Mouse (Mus musculus) MEL (cell line): ENCODE results near the gene Itpk1. TPM values are rescaled to one million over a fixed set of nuclear protein-coding genes. Genes with fewer than 3 reads are reported as not detected.

Experiments
- DNase-seq: peaks from one replicate; pipeline ENCODE4 v3.0.0; 2011; ENCODE audit warnings: low read depth, low spot score
- H3K27ac ChIP-seq: 2 replicates; pipeline ENCODE4 v1.5.1; 2012; ENCODE audit warnings: low read depth, mild to moderate bottlenecking, control low read depth, low read length, moderate library complexity; ENCODE audit not compliant: control insufficient read depth
- H3K27me3 ChIP-seq, 2 experiments: fragments of 150-350 bp in 1 of 2; sonication (generic) in 1 of 2; 2 replicates each; pipeline ENCODE4 v1.6.1; 2012; ENCODE audit warnings: low read length in 2 of 2, mild to moderate bottlenecking in 2 of 2, improper control_type of control experiment in 1 of 2, moderate library complexity in 1 of 2; ENCODE audit not compliant: insufficient read depth in 2 of 2, control insufficient read depth in 1 of 2
- H3K36me3 ChIP-seq, 2 experiments: 2 replicates each; pipeline ENCODE4 v1.6.1; 2012 to 2014; ENCODE audit warnings: low read length in 2 of 2, improper control_type of control experiment in 1 of 2, inconsistent platforms in 1 of 2, mild to moderate bottlenecking in 1 of 2; ENCODE audit not compliant: insufficient read depth in 2 of 2, control insufficient read depth in 1 of 2
- H3K4me1 ChIP-seq, 2 experiments: fragments of 150-350 bp in 1 of 2; sonication (generic) in 1 of 2; 2 replicates each; pipeline ENCODE4 v1.6.1; 2012; ENCODE audit warnings: low read length in 2 of 2, improper control_type of control experiment in 1 of 2, mild to moderate bottlenecking in 1 of 2; ENCODE audit not compliant: insufficient read depth in 2 of 2, control insufficient read depth in 1 of 2
- H3K4me3 ChIP-seq, 2 experiments: fragments of 150-350 bp in 1 of 2; sonication (generic) in 1 of 2; 2 replicates each; pipeline ENCODE4 v1.5.1; 2012; ENCODE audit warnings: low read depth in 2 of 2, low read length in 2 of 2, mild to moderate bottlenecking in 2 of 2, moderate library complexity in 2 of 2, control low read depth in 1 of 2, improper control_type of control experiment in 1 of 2; ENCODE audit not compliant: control insufficient read depth in 1 of 2, insufficient read depth in 1 of 2
- H3K79me2 ChIP-seq: 2 replicates; pipeline ENCODE4 v1.6.1; 2012; ENCODE audit warnings: mild to moderate bottlenecking, low read length, moderate library complexity; ENCODE audit not compliant: control insufficient read depth, poor library complexity, insufficient read depth
- H3K9ac ChIP-seq: 2 replicates; pipeline ENCODE4 v1.6.1; 2012; ENCODE audit warnings: low read depth, mild to moderate bottlenecking, control low read depth, low read length, moderate library complexity; ENCODE audit not compliant: control insufficient read depth, poor library complexity, severe bottlenecking
- H3K9me3 ChIP-seq: fragments of 150-350 bp; sonication (generic); replicated peaks from 2 replicates; pipeline ENCODE4 v1.6.1; 2012; ENCODE audit warnings: mild to moderate bottlenecking, low read length, improper control_type of control experiment, moderate library complexity; ENCODE audit not compliant: insufficient read depth
- BHLHE40 ChIP-seq: IDR thresholded peaks from 2 replicates; pipeline ENCODE4 v1.6.1; 2012; ENCODE audit warnings: low read depth, mild to moderate bottlenecking, inconsistent platforms, low read length, improper control_type of control experiment, borderline replicate concordance
- CHD1 ChIP-seq: IDR thresholded peaks from 2 replicates; pipeline ENCODE4 v1.6.1; 2012; ENCODE audit warnings: low read depth, mild to moderate bottlenecking, inconsistent platforms, low read length, improper control_type of control experiment
- CHD2 ChIP-seq: IDR thresholded peaks from 2 replicates; pipeline ENCODE4 v1.6.1; 2011; ENCODE audit warnings: low read length, improper control_type of control experiment
- CTCF ChIP-seq, 3 experiments: IDR thresholded peaks in 2 of 3; conservative IDR thresholded peaks in 1 of 3; 2 replicates each; pipeline ENCODE4 v1.5.1; 2011 to 2012; ENCODE audit warnings: low read length in 3 of 3, low read depth in 2 of 3, mild to moderate bottlenecking in 2 of 3, improper control_type of control experiment in 1 of 3, inconsistent platforms in 1 of 3, mixed read lengths in 1 of 3, moderate library complexity in 1 of 3; ENCODE audit not compliant: control insufficient read depth in 1 of 3, insufficient read depth in 1 of 3, poor library complexity in 1 of 3, severe bottlenecking in 1 of 3
- E2F4 ChIP-seq: IDR thresholded peaks from 2 replicates; pipeline ENCODE4 v1.6.1; 2011; ENCODE audit warnings: low read depth, low read length, improper control_type of control experiment, borderline replicate concordance
- ELF1 ChIP-seq: IDR thresholded peaks from 2 replicates; pipeline ENCODE4 v1.6.1; 2014; ENCODE audit warnings: low read depth, mild to moderate bottlenecking, inconsistent platforms, low read length, improper control_type of control experiment, moderate library complexity
- EP300 ChIP-seq, 2 experiments: IDR thresholded peaks; 2 replicates each; pipeline ENCODE4 v1.6.1; 2011; ENCODE audit warnings: improper control_type of control experiment in 2 of 2, low read length in 2 of 2, low read depth in 1 of 2, mild to moderate bottlenecking in 1 of 2
- ETS1 ChIP-seq: IDR thresholded peaks from 2 replicates; pipeline ENCODE4 v1.6.1; 2012; ENCODE audit warnings: low read depth, mild to moderate bottlenecking, inconsistent platforms, low read length, improper control_type of control experiment, moderate library complexity
- GABPA ChIP-seq: IDR thresholded peaks from 2 replicates; pipeline ENCODE4 v1.6.1; 2012; ENCODE audit warnings: low read depth, mild to moderate bottlenecking, inconsistent platforms, low read length, improper control_type of control experiment, moderate library complexity
- GATA1 ChIP-seq: IDR thresholded peaks from 2 replicates; pipeline ENCODE4 v1.6.1; 2011; ENCODE audit warnings: low read depth, low read length, improper control_type of control experiment
- JUND ChIP-seq: IDR thresholded peaks from 2 replicates; pipeline ENCODE4 v1.6.1; 2011; ENCODE audit warnings: low read depth, mild to moderate bottlenecking, improper control_type of control experiment, low read length
- KAT2A ChIP-seq: conservative IDR thresholded peaks from 2 replicates; pipeline ENCODE4 v1.6.1; 2012; ENCODE audit warnings: low read depth, low read length, improper control_type of control experiment, inconsistent platforms
- MAFK ChIP-seq: IDR thresholded peaks from 2 replicates; pipeline ENCODE4 v1.6.1; 2011; ENCODE audit warnings: low read depth, mild to moderate bottlenecking, low read length, improper control_type of control experiment, borderline replicate concordance
- MAX ChIP-seq: IDR thresholded peaks from 2 replicates; pipeline ENCODE4 v1.6.1; 2011; ENCODE audit warnings: low read length, improper control_type of control experiment
- MAZ ChIP-seq: IDR thresholded peaks from 2 replicates; pipeline ENCODE4 v1.6.1; 2012; ENCODE audit warnings: low read depth, mild to moderate bottlenecking, inconsistent platforms, low read length, improper control_type of control experiment
- MEF2A ChIP-seq: IDR thresholded peaks from 2 replicates; pipeline ENCODE4 v1.6.1; 2014; ENCODE audit warnings: low read depth, mild to moderate bottlenecking, inconsistent platforms, low read length, improper control_type of control experiment; ENCODE audit not compliant: poor library complexity, insufficient replicate concordance, severe bottlenecking; ENCODE audit errors: extremely low read depth
- MXI1 ChIP-seq: IDR thresholded peaks from 2 replicates; pipeline ENCODE4 v1.6.1; 2011; ENCODE audit warnings: mild to moderate bottlenecking, low read depth, low read length, improper control_type of control experiment
- MYB ChIP-seq: IDR thresholded peaks from 2 replicates; pipeline ENCODE4 v1.6.1; 2011; ENCODE audit warnings: mild to moderate bottlenecking, low read depth, low read length, improper control_type of control experiment
- MYC ChIP-seq: IDR thresholded peaks from 2 replicates; pipeline ENCODE4 v1.6.1; 2011; ENCODE audit warnings: low read depth, mild to moderate bottlenecking, low read length, improper control_type of control experiment, moderate library complexity
- NELFE ChIP-seq: IDR thresholded peaks from 2 replicates; pipeline ENCODE4 v1.6.1; 2011; ENCODE audit warnings: low read depth, low read length, improper control_type of control experiment
- NRF1 ChIP-seq: IDR thresholded peaks from 2 replicates; pipeline ENCODE4 v1.6.1; 2014; ENCODE audit warnings: low read depth, mild to moderate bottlenecking, inconsistent platforms, low read length, improper control_type of control experiment, moderate library complexity; ENCODE audit not compliant: poor library complexity, insufficient read depth, severe bottlenecking
- POLR2A ChIP-seq, 2 experiments: IDR thresholded peaks; 2 replicates each; pipeline ENCODE4 v1.6.1; 2011 to 2012; ENCODE audit warnings: low read length in 2 of 2, mild to moderate bottlenecking in 2 of 2, control low read depth in 1 of 2, improper control_type of control experiment in 1 of 2, low read depth in 1 of 2, moderate library complexity in 1 of 2; ENCODE audit not compliant: control insufficient read depth in 1 of 2, insufficient read depth in 1 of 2, poor library complexity in 1 of 2
- POLR2AphosphoS2 ChIP-seq: IDR thresholded peaks from 2 replicates; pipeline ENCODE4 v1.6.1; 2011; ENCODE audit warnings: low read length, improper control_type of control experiment
- POLR2AphosphoS5 ChIP-seq: IDR thresholded peaks from 2 replicates; pipeline ENCODE4 v1.6.1; 2012; ENCODE audit warnings: low read depth, borderline replicate concordance, mild to moderate bottlenecking, inconsistent platforms, low read length, moderate library complexity, mixed read lengths
- RAD21 ChIP-seq: IDR thresholded peaks from 2 replicates; pipeline ENCODE4 v1.6.1; 2011; ENCODE audit warnings: mild to moderate bottlenecking, low read depth, low read length, improper control_type of control experiment
- RCOR1 ChIP-seq: IDR thresholded peaks from 2 replicates; pipeline ENCODE4 v1.6.1; 2012; ENCODE audit warnings: low read depth, mild to moderate bottlenecking, inconsistent platforms, low read length, improper control_type of control experiment
- SIN3A ChIP-seq: IDR thresholded peaks from 2 replicates; pipeline ENCODE4 v1.6.1; 2012; ENCODE audit warnings: low read length, improper control_type of control experiment, inconsistent platforms
- SMC3 ChIP-seq: IDR thresholded peaks from 2 replicates; pipeline ENCODE4 v1.6.1; 2011; ENCODE audit warnings: low read depth, low read length, improper control_type of control experiment
- TBP ChIP-seq: IDR thresholded peaks from 2 replicates; pipeline ENCODE4 v1.8.0; 2011; ENCODE audit warnings: low read depth, low read length, improper control_type of control experiment
- TCF12 ChIP-seq: IDR thresholded peaks from 2 replicates; pipeline ENCODE4 v1.6.1; 2014; ENCODE audit warnings: low read depth, mild to moderate bottlenecking, inconsistent platforms, low read length, improper control_type of control experiment, moderate library complexity
- UBTF ChIP-seq: IDR thresholded peaks from 2 replicates; pipeline ENCODE4 v1.6.1; 2012; ENCODE audit warnings: low read depth, mild to moderate bottlenecking, inconsistent platforms, low read length, improper control_type of control experiment, moderate library complexity, borderline replicate concordance; ENCODE audit not compliant: insufficient read depth
- USF1 ChIP-seq: IDR thresholded peaks from 2 replicates; pipeline ENCODE4 v1.6.1; 2014; ENCODE audit warnings: low read depth, mild to moderate bottlenecking, inconsistent platforms, low read length, improper control_type of control experiment, moderate library complexity
- ZC3H11A ChIP-seq: IDR thresholded peaks from 2 replicates; pipeline ENCODE4 v1.6.1; 2012; ENCODE audit warnings: low read depth, mild to moderate bottlenecking, inconsistent platforms, low read length, improper control_type of control experiment
- ZMIZ1 ChIP-seq: IDR thresholded peaks from 2 replicates; pipeline ENCODE4 v1.6.1; 2012; ENCODE audit warnings: low read depth, mild to moderate bottlenecking, inconsistent platforms, low read length, improper control_type of control experiment, moderate library complexity
- ZNF384 ChIP-seq: IDR thresholded peaks from 2 replicates; pipeline ENCODE4 v1.6.1; 2012; ENCODE audit warnings: low read depth, mild to moderate bottlenecking, inconsistent platforms, low read length, improper control_type of control experiment
- polyA plus RNA-seq, 2 experiments: library from polyadenylated mRNA; stranded (reverse) in 1 of 2; unstranded in 1 of 2; fragments of >175 nt in 1 of 2; fragments of >200 nt in 1 of 2; gene quantifications; 2 replicates each; pipeline versions ENCODE4 v1.2.1 to v1.2.4; 2012; ENCODE audit warnings: low replicate concordance in 2 of 2, low read depth in 1 of 2; ENCODE audit not compliant: insufficient read length in 2 of 2, insufficient read depth in 1 of 2, missing spikeins in 1 of 2
- total RNA-seq: library from RNA; depleted of rRNA; stranded (reverse); fragments of 300-350 nt; gene quantifications from 2 replicates; pipeline ENCODE4 v1.2.3, GENCODE M21; 2012

Itpk1 gene
- total and polyA plus RNA-seq, 3 experiments: 12.0 to 25.7 TPM; not detected in 1

DNA sequence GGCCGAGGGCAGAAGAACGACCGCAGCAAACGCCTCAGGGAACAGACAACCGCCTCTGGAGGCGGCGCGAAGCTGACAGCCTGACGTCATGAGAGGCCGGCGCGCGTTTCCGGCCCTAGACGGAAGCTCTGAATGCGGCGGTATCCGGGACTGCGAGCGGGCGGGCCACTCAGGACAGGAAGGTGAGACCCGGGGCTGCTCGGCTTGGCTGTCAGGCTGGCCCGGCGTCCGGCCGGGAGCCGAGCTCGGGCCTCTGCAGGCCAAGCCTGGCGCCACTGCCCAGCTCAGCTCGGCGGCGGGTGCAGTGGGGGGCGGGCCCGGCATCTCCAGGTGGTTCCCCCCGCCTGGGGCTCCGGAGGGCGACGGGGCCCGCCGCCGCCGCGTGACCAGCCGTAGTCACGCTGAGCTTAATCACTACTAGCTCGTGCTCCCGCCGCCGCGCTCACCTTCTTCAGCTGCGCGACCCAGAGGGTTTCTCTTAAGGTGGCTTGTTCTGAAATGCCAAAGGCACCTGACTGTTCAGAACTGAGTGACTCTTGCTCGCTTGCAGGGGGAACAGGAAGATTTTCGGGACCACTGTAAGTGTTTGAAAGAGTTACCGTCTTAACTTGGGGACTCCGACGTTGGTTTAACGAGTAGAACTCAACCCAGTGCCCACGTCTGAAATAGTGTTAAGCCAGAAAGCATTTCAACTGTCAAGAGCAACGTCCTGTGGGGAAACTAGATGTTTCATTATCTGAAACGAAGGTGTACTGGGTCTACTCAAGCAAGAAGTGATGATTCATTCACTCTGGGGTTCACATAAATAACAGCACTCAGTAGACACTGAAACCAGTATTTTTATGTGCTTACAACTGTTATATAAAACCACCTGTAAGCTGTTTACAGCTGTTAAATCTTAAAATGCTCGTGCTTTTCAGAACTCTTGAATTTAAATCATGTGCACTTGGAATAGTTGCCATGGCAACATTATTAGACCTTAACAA lies 39.2 kb upstream of the Itpk1 start, which contains the start of the genes Moap1 and Tmem251:
TSS of gene Moap1 (minus strand) at position 73 of the 986 bp plus-strand sequence.
TSS of gene Tmem251 (plus strand) at position 174 of the 986 bp plus-strand sequence.
- peak within 1 kb of the TSS; percentile 82 for H3K9ac ChIP-seq
- peak; percentile 94 for DNase-seq
- peaks cover 0 to 47% of the 10 kb centered on the region in 2 experiments; a peak in 3 of 4 replicates for H3K36me3 ChIP-seq
- no peaks in the 10 kb centered on the region for H3K27me3 ChIP-seq
- peaks cover 8 to 26% of the 10 kb centered on the region in 2 experiments; a peak in 3 of 4 replicates for H3K4me1 ChIP-seq
- H3K27ac ChIP-seq: peak within 1 kb of the TSS; percentile 87
- no peaks in the 10 kb centered on the region for H3K9me3 ChIP-seq
- H3K4me3 ChIP-seq: peak within 1 kb of the TSS; percentile 76 to 87
- peaks cover 31% of the 10 kb centered on the region for H3K79me2 ChIP-seq
- TF ChIP-seq TCF12 (no peak), CHD2 (no peak), EP300 (IDR thresholded peaks at IDR 0.05; ENCODE audit: low read depth in 1 of 2, low read length in 2 of 2) (no peak; a peak in 1 of 4 replicates), ZMIZ1 (peak; percentile 76), JUND (no peak), ZC3H11A (no peak), MYB (no peak), MXI1 (peak; percentile 84), MEF2A (no peak), GABPA (no peak), CHD1 (0 out of 2 replicates have a peak, but pooled peaks have one; percentile 4), NELFE (peak; percentile 88), TBP (peak; percentile 47; the same call in 1 of the 2 replicates), MAX (0 out of 2 replicates have a peak, but pooled peaks have one; percentile 44), POLR2AphosphoS2 (peak; percentile 88), RAD21 (no peak), GATA1 (no peak), RCOR1 (no peak), SIN3A (peak; percentile 67), MAZ (no peak), SMC3 (no peak), ZNF384 (no peak), ETS1 (peak; percentile 55), UBTF (no peak), MYC (0 out of 2 replicates have a peak, but pooled peaks have one; percentile 8), BHLHE40 (peak; percentile 49; the same call in 1 of the 2 replicates), E2F4 (no peak), MAFK (no peak), POLR2AphosphoS5 (no peak), NRF1 (no peak), USF1 (peak; percentile 46; the same call in 1 of the 2 replicates), CTCF (IDR thresholded peaks at IDR 0.05 in 2 of 3, conservative IDR thresholded peaks at IDR 0.05 in 1 of 3; ENCODE audit: control insufficient read depth in 1 of 3, insufficient read depth in 1 of 3, low read depth in 2 of 3, low read length in 3 of 3, poor library complexity in 1 of 3, severe bottlenecking in 1 of 3) (no peak), KAT2A (no peak), ELF1 (peak; percentile 70), POLR2A (IDR thresholded peaks at IDR 0.05; ENCODE audit: control insufficient read depth in 1 of 2, insufficient read depth in 1 of 2, low read depth in 1 of 2, low read length in 2 of 2, poor library complexity in 1 of 2) (peak; percentile 82 to 83; a peak in 3 of 4 replicates)
